In the genomic region with DNA sequence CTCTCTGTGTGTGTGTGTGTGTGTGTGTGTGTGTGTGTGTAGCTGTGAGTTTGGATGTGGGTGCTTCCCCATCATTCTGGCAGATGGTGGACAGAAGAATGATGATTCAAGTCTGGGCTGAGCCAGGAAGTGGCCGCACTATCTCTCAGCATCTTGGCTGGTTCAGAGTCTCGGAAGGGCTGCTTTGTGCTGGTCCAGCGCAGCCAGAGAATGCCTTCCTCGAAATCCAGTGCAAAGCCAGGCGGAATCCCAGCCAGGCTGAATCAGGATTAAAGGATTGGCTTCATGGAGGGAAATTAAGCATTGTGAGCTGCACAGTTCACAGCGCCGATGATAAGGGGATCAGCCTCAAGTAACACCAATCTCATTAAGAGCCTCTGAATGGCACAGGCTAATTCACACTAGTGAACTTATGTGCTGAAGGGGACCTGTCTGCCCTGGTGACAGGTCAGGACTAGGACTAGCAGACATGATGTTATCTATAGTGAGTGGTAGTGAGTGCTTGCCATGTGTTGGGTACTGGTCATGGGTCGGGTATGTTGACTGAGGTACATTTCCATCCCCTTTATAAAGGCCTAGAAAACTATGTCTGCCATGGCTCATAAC, we compare ENCODE assay signal across 18 mouse cellular contexts. TPM values are rescaled to one million over a fixed set of nuclear protein-coding genes. Genes with fewer than 3 reads are reported as not detected.
A peak's percentile ranks its signal among the peaks of the same experiment; 100 is the strongest.
DNase-seq lines count a peak whose midpoint lies in the region; ATAC-seq lines count a peak whose summit lies in the region.
"Had no signal": no experiment of that assay in that cellular context is flagged by ENCODE, and none has a peak within 500 bp of the region (broad histone marks: within the 10 kb centered on the region; RNA-seq: fewer than 3 reads in every experiment).

No protein-coding gene starts in this region.

- H3K4me3 ChIP-seq in forebrain, embryonic 11.5 days (ENCODE audit: low read depth, low read length), result no peak overlapping the region
- no peak overlapping the region for H3K4me3 ChIP-seq in forebrain, embryonic 16.5 days (replicated peaks; ENCODE audit: low read length)
- H3K4me3 ChIP-seq in midbrain, embryonic 16.5 days (ENCODE audit: low read depth, low read length), result no peak overlapping the region
- H3K4me3 ChIP-seq: heart, adult 2 months; liver, embryonic 13.5 days; megakaryocyte, embryonic 14.5 days had no signal

- no peaks in the 10 kb centered on the region for H3K9me3 ChIP-seq in forebrain, embryonic 11.5 days (ENCODE audit: control insufficient read depth, low read length)
- 0 out of 2 replicates have a peak, but pooled peaks cover 3% of the 10 kb centered on the region for H3K9me3 ChIP-seq in forebrain, embryonic 16.5 days (ENCODE audit: control insufficient read depth, low read length)
- no peaks in the 10 kb centered on the region for H3K9me3 ChIP-seq in midbrain, embryonic 16.5 days (replicated peaks; ENCODE audit: control insufficient read depth, low read length, poor library complexity, severe bottlenecking)
- H3K9me3 ChIP-seq: liver, embryonic 13.5 days had no signal

- H3K9ac ChIP-seq in forebrain, embryonic 11.5 days (ENCODE audit: low read length), result no peak overlapping the region
- no peak overlapping the region for H3K9ac ChIP-seq in forebrain, embryonic 16.5 days (replicated peaks; ENCODE audit: low read depth, low read length)
- no peak overlapping the region for H3K9ac ChIP-seq in midbrain, embryonic 16.5 days (ENCODE audit: low read depth, low read length)
- H3K9ac ChIP-seq: liver, embryonic 13.5 days had no signal

- H3K27ac ChIP-seq in forebrain, embryonic 11.5 days (ENCODE audit: low read depth, low read length), result no peak overlapping the region
- H3K27ac ChIP-seq in forebrain, embryonic 16.5 days (ENCODE audit: low read length), result no peak overlapping the region
- H3K27ac ChIP-seq in midbrain, embryonic 16.5 days (ENCODE audit: low read length), result no peak overlapping the region
- H3K27ac ChIP-seq: heart, adult 2 months; liver, embryonic 13.5 days had no signal

- H3K27me3 ChIP-seq in forebrain, embryonic 11.5 days (ENCODE audit: control insufficient read depth, insufficient read depth, low read length), result no peaks in the 10 kb centered on the region
- H3K27me3 ChIP-seq in forebrain, embryonic 16.5 days (replicated peaks; ENCODE audit: control insufficient read depth, insufficient read depth, low read length), result no peaks in the 10 kb centered on the region
- no peaks in the 10 kb centered on the region for H3K27me3 ChIP-seq in midbrain, embryonic 16.5 days (ENCODE audit: control insufficient read depth, insufficient read depth, low read depth, low read length)
- H3K27me3 ChIP-seq: liver, embryonic 13.5 days had no signal

- H3K4me2 ChIP-seq in forebrain, embryonic 11.5 days (ENCODE audit: low read depth, low read length, severe bottlenecking), result no peak overlapping the region
- H3K4me2 ChIP-seq in forebrain, embryonic 16.5 days (ENCODE audit: low read length), result no peak overlapping the region
- no peak overlapping the region for H3K4me2 ChIP-seq in midbrain, embryonic 16.5 days (ENCODE audit: low read length)
- H3K4me2 ChIP-seq: liver, embryonic 13.5 days had no signal

- no peak for ATAC-seq in forebrain, embryonic 11.5 days (replicated peaks; ENCODE audit: low FRiP score)
- no peak for ATAC-seq in forebrain, embryonic 16.5 days
- peak; percentile 50 for ATAC-seq in midbrain, embryonic 16.5 days
- ATAC-seq: lung, postnatal 0 days had no signal

- H3K36me3 ChIP-seq in forebrain, embryonic 11.5 days (ENCODE audit: control insufficient read depth, insufficient read depth, low read length), result peaks cover 4% of the 10 kb centered on the region; the same call in 1 of the 2 replicates
- H3K36me3 ChIP-seq in forebrain, embryonic 16.5 days (ENCODE audit: control insufficient read depth, insufficient read depth), result peaks cover 6% of the 10 kb centered on the region; the same call in 1 of the 2 replicates
- H3K36me3 ChIP-seq in midbrain, embryonic 16.5 days (ENCODE audit: control insufficient read depth, insufficient read depth, low read length), result peaks cover 4% of the 10 kb centered on the region

- peak; percentile 44 for DNase-seq in forebrain, embryonic 11.5 days (ENCODE audit: low spot score)
- peak; percentile 40 to 49 for DNase-seq in right cerebral cortex, postnatal 10 days (ENCODE audit: low spot score in 2 of 2)
- DNase-seq in right cerebral cortex, postnatal 4 days, result no peak
- no peak for DNase-seq in thymus, postnatal 0 days (ENCODE audit: low spot score)
- DNase-seq in adipocyte (ENCODE audit: low spot score), result no peak
- DNase-seq in layer of hippocampus, postnatal 25 days (ENCODE audit: extremely low spot score in 1 of 2, low spot score in 1 of 2), result no peak
- DNase-seq: B cell, adult 2 months; cerebellum, adult 2 months; kidney, adult 2 months; liver, embryonic 13.5 days had no signal

- no peaks in the 10 kb centered on the region; the same call in 1 of the 2 replicates for H3K4me1 ChIP-seq in forebrain, embryonic 11.5 days (replicated peaks; ENCODE audit: control insufficient read depth, insufficient read depth, low read length)
- H3K4me1 ChIP-seq in forebrain, embryonic 16.5 days (replicated peaks; ENCODE audit: control insufficient read depth, insufficient read depth, low read length), result no peaks in the 10 kb centered on the region
- no peaks in the 10 kb centered on the region for H3K4me1 ChIP-seq in midbrain, embryonic 16.5 days (ENCODE audit: control insufficient read depth, insufficient read depth, low read length)
- H3K4me1 ChIP-seq: liver, embryonic 13.5 days; megakaryocyte, embryonic 14.5 days had no signal

- WGBS in forebrain, embryonic 11.5 days, result 20% methylated on average over 8 of the region's 8 CpGs
- 20% methylated on average over 8 of the region's 8 CpGs for WGBS in forebrain, embryonic 16.5 days
- 18% methylated on average over 8 of the region's 8 CpGs for WGBS in midbrain, embryonic 16.5 days

RNA-seq across cellular contexts. Expression of gene Ambp, which starts 29.6 kb away (rescaled TPM):
- not detected in 2 replicates for polyA plus RNA-seq in forebrain, embryonic 11.5 days (2014; fragmentation: Nextera tagmentation; extraction: Ambion mirVana)
- polyA plus RNA-seq in forebrain, embryonic 16.5 days (2015; fragmentation: Nextera tagmentation; extraction: Ambion mirVana), result 0.22 TPM in 1 of 2 replicates, not detected in the other
- polyA plus RNA-seq in midbrain, embryonic 16.5 days (2015; fragmentation: Nextera tagmentation; extraction: Ambion mirVana), result not detected in 2 replicates
- polyA plus RNA-seq in thymus, postnatal 0 days (2015; fragmentation: Nextera tagmentation; extraction: Ambion mirVana), result 0.31 and 0.85 TPM in 2 replicates
- not detected for total RNA-seq in layer of hippocampus, postnatal 25 days (2021)
- total RNA-seq: heart, adult 2 months; layer of hippocampus, postnatal 10 days; left cerebral cortex, postnatal 36 days had no signal
- polyA plus RNA-seq: cerebellum, adult 2 months; heart, adult 2 months had no signal

RNA-seq across cellular contexts. Expression of gene Kif12, which starts 47.0 kb away (rescaled TPM):
- polyA plus RNA-seq in forebrain, embryonic 11.5 days (2014; fragmentation: Nextera tagmentation; extraction: Ambion mirVana), result not detected in 2 replicates
- polyA plus RNA-seq in forebrain, embryonic 16.5 days (2015; fragmentation: Nextera tagmentation; extraction: Ambion mirVana), result 0.10 and 0.17 TPM in 2 replicates
- polyA plus RNA-seq in midbrain, embryonic 16.5 days (2015; fragmentation: Nextera tagmentation; extraction: Ambion mirVana), result 0.06 and 0.09 TPM in 2 replicates
- 0.19 and 0.26 TPM in 2 replicates for polyA plus RNA-seq in thymus, postnatal 0 days (2015; fragmentation: Nextera tagmentation; extraction: Ambion mirVana)
- total RNA-seq in layer of hippocampus, postnatal 25 days (2021), result not detected
- total RNA-seq: heart, adult 2 months; layer of hippocampus, postnatal 10 days; left cerebral cortex, postnatal 36 days had no signal
- polyA plus RNA-seq: cerebellum, adult 2 months; heart, adult 2 months; heart, postnatal 0 days; lung, postnatal 0 days had no signal

Comparison
In these comparisons a context has a peak if more than half of its experiments do, and no peak if none do; other contexts are left out.
1. DNase-seq: peak in forebrain, embryonic 11.5 days (single experiment) and right cerebral cortex, postnatal 10 days (2 of 2); none in right cerebral cortex, postnatal 4 days (single experiment), thymus, postnatal 0 days (single experiment), adipocyte (single experiment) and layer of hippocampus, postnatal 25 days (0 of 2).